Mouse (Mus musculus) thymus, adult 2 months (tissue): ENCODE measurements at regions not wholly inside any gene's neighbourhood (a gene's known extent, or its start where the extent isn't known, plus 50 kb on each side); places are given as distances from the start of the nearest gene placed in this dataset.

ENCODE experiments used
- DNase-seq: peaks from one replicate; pipeline ENCODE4 v3.0.0; 2021
- H3K27ac ChIP-seq: fragments of 200-500 bp; 2 replicates; pipeline ENCODE4 v1.5.1; 2012; ENCODE audit warnings: low read length, control low read depth; ENCODE audit not compliant: control insufficient read depth, insufficient read depth
- H3K27me3 ChIP-seq: fragments of 200-500 bp; 2 replicates; pipeline ENCODE4 v1.6.1; 2012; ENCODE audit warnings: mild to moderate bottlenecking, low read length, moderate library complexity, mixed read lengths; ENCODE audit not compliant: control insufficient read depth, insufficient read depth
- H3K36me3 ChIP-seq: fragments of 200-500 bp; 2 replicates; pipeline ENCODE4 v1.6.1; 2012; ENCODE audit warnings: mild to moderate bottlenecking, low read length, moderate library complexity; ENCODE audit not compliant: control insufficient read depth, insufficient read depth
- H3K4me1 ChIP-seq: fragments of 200-500 bp; replicated peaks from 2 replicates; pipeline ENCODE4 v1.6.1; 2012; ENCODE audit warnings: low read length; ENCODE audit not compliant: control insufficient read depth, insufficient read depth
- H3K4me3 ChIP-seq: fragments of 200-500 bp; 2 replicates; pipeline ENCODE4 v1.5.1; 2012; ENCODE audit warnings: mild to moderate bottlenecking, low read length, control low read depth, moderate library complexity; ENCODE audit not compliant: control insufficient read depth, insufficient read depth
- CTCF ChIP-seq: fragments of 200-500 bp; IDR thresholded peaks from 2 replicates; pipeline ENCODE4 v1.5.1; 2012; ENCODE audit warnings: mild to moderate bottlenecking, control low read depth, low read length, moderate library complexity, borderline replicate concordance; ENCODE audit not compliant: control insufficient read depth, poor library complexity, insufficient read depth; ENCODE audit errors: extremely low read depth
- POLR2A ChIP-seq: fragments of 200-500 bp; IDR thresholded peaks from 2 replicates; pipeline ENCODE4 v1.6.1; 2012; ENCODE audit warnings: mild to moderate bottlenecking, low read length, control low read depth, moderate library complexity; ENCODE audit not compliant: control insufficient read depth, poor library complexity, insufficient read depth; ENCODE audit errors: extremely low read depth
- WGBS: fragments of 180-500 bp; shearing (Covaris S2); methylation state at CpG from one replicate; pipeline ENCODE4 v1.1.7; 2018; 5-methylcytosine and 5-hydroxymethylcytosine counted together

- Histone ChIP-seq H3K4me1 (no peaks in the 10 kb centered on the region), H3K36me3 (no peaks in the 10 kb centered on the region), H3K27me3 (no peaks in the 10 kb centered on the region), H3K27ac (no peak overlapping the region), H3K4me3 (no peak overlapping the region)
- no peak for DNase-seq
- 98% methylated on average over 3 of the region's 3 CpGs for WGBS
- TF ChIP-seq POLR2A (no peak), CTCF (no peak)
Measured at GRCm38 (mm10) chr12:92317609-92318008, 468.7 kb upstream of the Sel1l start.

GRCm38 (mm10) chr12:92316285-92316684 lies 467.3 kb upstream of the Sel1l start:
- DNase-seq: no peak
- TF ChIP-seq CTCF (no peak), POLR2A (no peak)
- H3K27ac ChIP-seq: no peak overlapping the region
- H3K4me3 ChIP-seq: no peak overlapping the region
- H3K36me3 ChIP-seq: no peaks in the 10 kb centered on the region
- no peaks in the 10 kb centered on the region for H3K4me1 ChIP-seq
- no peaks in the 10 kb centered on the region for H3K27me3 ChIP-seq

GRCm38 (mm10) chr12:92315820-92316219 lies 466.9 kb upstream of the Sel1l start:
- no peaks in the 10 kb centered on the region for H3K4me1 ChIP-seq
- no peak overlapping the region for H3K4me3 ChIP-seq
- no peak overlapping the region for H3K27ac ChIP-seq
- DNase-seq: no peak
- TF ChIP-seq CTCF (no peak), POLR2A (no peak)
- 96% methylated on average over 2 of the region's 2 CpGs for WGBS
- H3K36me3 ChIP-seq: no peaks in the 10 kb centered on the region
- H3K27me3 ChIP-seq: no peaks in the 10 kb centered on the region

GRCm38 (mm10) chr12:92302951-92303591 lies 454.1 kb upstream of the Sel1l start:
- 33% methylated on average over 14 of the region's 14 CpGs for WGBS

GRCm38 (mm10) chr12:92294887-92295286 lies 445.9 kb upstream of the Sel1l start:
- WGBS: 62% methylated on average over 4 of the region's 4 CpGs
- no peak overlapping the region for H3K4me3 ChIP-seq
- no peak for DNase-seq
- no peaks in the 10 kb centered on the region for H3K36me3 ChIP-seq
- TF ChIP-seq CTCF (no peak), POLR2A (no peak)
- no peaks in the 10 kb centered on the region for H3K27me3 ChIP-seq
- H3K4me1 ChIP-seq: no peaks in the 10 kb centered on the region
- no peak overlapping the region for H3K27ac ChIP-seq

More at GRCm38 (mm10) chr12:92302951-92303591, 454.1 kb upstream of the Sel1l start:
- Histone ChIP-seq H3K4me3 (no peak overlapping the region), H3K4me1 (no peaks in the 10 kb centered on the region), H3K27me3 (no peaks in the 10 kb centered on the region), H3K36me3 (no peaks in the 10 kb centered on the region), H3K27ac (no peak overlapping the region)
- TF ChIP-seq POLR2A (no peak), CTCF (no peak)
- peak; percentile 39 for DNase-seq

- Histone ChIP-seq H3K27ac (no peak overlapping the region), H3K36me3 (no peaks in the 10 kb centered on the region)
Measured at GRCm38 (mm10) chr12:92293341-92293720, 444.4 kb upstream of the Sel1l start.

GRCm38 (mm10) chr12:92292460-92293340 lies 443.7 kb upstream of the Sel1l start:
- DNase-seq: no peak
- Histone ChIP-seq H3K27ac (no peak overlapping the region), H3K27me3 (no peaks in the 10 kb centered on the region), H3K4me1 (no peaks in the 10 kb centered on the region), H3K36me3 (no peaks in the 10 kb centered on the region), H3K4me3 (no peak overlapping the region)
- TF ChIP-seq POLR2A (no peak), CTCF (no peak)
- 90% methylated on average over 11 of the region's 11 CpGs for WGBS

More at GRCm38 (mm10) chr12:92293341-92293720, 444.4 kb upstream of the Sel1l start:
- no peaks in the 10 kb centered on the region for H3K4me1 ChIP-seq
- TF ChIP-seq CTCF (no peak), POLR2A (no peak)
- H3K4me3 ChIP-seq: no peak overlapping the region
- DNase-seq: no peak
- no peaks in the 10 kb centered on the region for H3K27me3 ChIP-seq
